10 mouse cellular contexts compared by ENCODE assay signal in genomic region chr11:86737301-86738000, GRCm38 (mm10). TPM values are rescaled to one million over a fixed set of nuclear protein-coding genes. Genes with fewer than 3 reads are reported as not detected.
DNase-seq lines count a peak whose midpoint lies in the region.
"Had no signal": no experiment of that assay in that cellular context is flagged by ENCODE, and none has a peak within 500 bp of the region (broad histone marks: within the 10 kb centered on the region; RNA-seq: fewer than 3 reads in every experiment).

No protein-coding gene starts in this region.

- peak; percentile 48 for DNase-seq in kidney, adult 9 months
- DNase-seq in kidney, adult 11 months = no peak
- DNase-seq in c-Kit-positive CD71-positive TER-119-positive erythroid progenitor cells, embryonic 14.5 days (ENCODE audit: low spot score) = peak; percentile 74
- peak; percentile 42 to 67 for DNase-seq in kidney, postnatal 25 days
- DNase-seq in spleen, postnatal 36 days (ENCODE audit: low spot score in 2 of 2) = peak; percentile 67 to 77
- no peak for DNase-seq in gastrocnemius, postnatal 4 days (ENCODE audit: low spot score in 2 of 2)
- no peak for DNase-seq in urinary bladder, adult 18-20 months (ENCODE audit: low spot score in 2 of 2)
- no peak for DNase-seq in yolk sac, embryonic 10.5 days (ENCODE audit: low spot score)
- DNase-seq: cerebellum, adult 18-20 months; thymus, adult 18-20 months had no signal

RNA-seq across cellular contexts. Expression of gene Cltc, which starts 19.9 kb away (rescaled TPM):
- 100 to 1,000 TPM; 185 to 196 TPM for total RNA-seq in gastrocnemius, postnatal 4 days (2021)

RNA-seq across cellular contexts. Expression of gene Ptrh2, which starts 53.7 kb away (rescaled TPM):
- total RNA-seq in gastrocnemius, postnatal 4 days (2021) = 10 to 100 TPM; 10.2 to 11.9 TPM

RNA-seq across cellular contexts. Expression of gene Vmp1, which starts 53.8 kb away (rescaled TPM):
- total RNA-seq in gastrocnemius, postnatal 4 days (2021) = 10 to 100 TPM; 55.1 to 65.5 TPM

Comparison
In these comparisons a context has a peak if more than half of its experiments do, and no peak if none do; other contexts are left out.
1. DNase-seq: peak in kidney, adult 9 months (single experiment), c-Kit-positive CD71-positive TER-119-positive erythroid progenitor cells, embryonic 14.5 days (single experiment), kidney, postnatal 25 days (2 of 2) and spleen, postnatal 36 days (2 of 2); none in kidney, adult 11 months (single experiment), gastrocnemius, postnatal 4 days (0 of 2), urinary bladder, adult 18-20 months (0 of 2) and yolk sac, embryonic 10.5 days (single experiment).